ENCODE assay signal across 9 mouse cellular contexts in genomic region chr12:82932706-82933461, GRCm38 (mm10).
A peak's percentile ranks its signal among the peaks of the same experiment; 100 is the strongest.
DNase-seq lines count a peak whose midpoint lies in the region; ATAC-seq and TF ChIP-seq lines count a peak whose summit lies in the region.
"Had no signal": no experiment of that assay in that cellular context is flagged by ENCODE, and none has a peak within 500 bp of the region (broad histone marks: within the 10 kb centered on the region; RNA-seq: fewer than 3 reads in every experiment).

No protein-coding gene starts in this region.

- H3K27me3 ChIP-seq in heart, postnatal 0 days (ENCODE audit: control insufficient read depth, insufficient read depth, low read length), result no peaks in the 10 kb centered on the region

- peak; percentile 49; the same call in 1 of the 2 replicates for TF ChIP-seq EP300 in heart, postnatal 0 days (IDR thresholded peaks at IDR 0.05; ENCODE audit: low read depth)

- H3K9me3 ChIP-seq in heart, postnatal 0 days (replicated peaks; ENCODE audit: control insufficient read depth, low read length), result no peaks in the 10 kb centered on the region
- H3K9me3 ChIP-seq: limb, embryonic 15.5 days had no signal

- H3K27ac ChIP-seq in heart, postnatal 0 days (ENCODE audit: low read depth), result peak overlapping the region; percentile 88
- H3K27ac ChIP-seq: limb, embryonic 15.5 days had no signal

- peak; percentile 28 to 59 for DNase-seq in left cerebral cortex, postnatal 10 days (ENCODE audit: extremely low spot score in 1 of 2, low spot score in 2 of 2)
- DNase-seq in left cerebral cortex, adult 11 months (ENCODE audit: low spot score), result no peak
- peak; percentile 22 for DNase-seq in adrenal gland, postnatal 25 days
- DNase-seq in cerebellum, postnatal 25 days, result peak; percentile 73 to 81
- peak; percentile 76 for DNase-seq in heart, postnatal 0 days (ENCODE audit: low spot score)
- peak; percentile 75 to 85 for DNase-seq in lung, postnatal 4 days
- DNase-seq in thymus, postnatal 4 days, result no peak

- H3K4me2 ChIP-seq in heart, postnatal 0 days (ENCODE audit: low read depth, low read length), result peak overlapping the region; percentile 32
- H3K4me2 ChIP-seq: limb, embryonic 15.5 days had no signal

- no peak overlapping the region for H3K9ac ChIP-seq in heart, postnatal 0 days (replicated peaks; ENCODE audit: low read depth, low read length)
- H3K9ac ChIP-seq: limb, embryonic 15.5 days had no signal

- TF ChIP-seq CTCF in heart, postnatal 0 days (IDR thresholded peaks at IDR 0.05; ENCODE audit: low read depth), result no peak

- WGBS in heart, postnatal 0 days, result 27% methylated on average over 14 of the region's 14 CpGs

- intact Hi-C loops in left cerebral cortex, postnatal 10 days (cut with DNase I), result no loop called here

- peak; percentile 75 for ATAC-seq in heart, postnatal 0 days (ENCODE audit: insufficient read depth, low read depth)
- no peak for ATAC-seq in activated CD4-positive, CD25-positive, alpha-beta regulatory T cell, adult 4 months

- no peaks in the 10 kb centered on the region for H3K36me3 ChIP-seq in heart, postnatal 0 days (replicated peaks; ENCODE audit: control insufficient read depth, insufficient read depth, low read length)
- H3K36me3 ChIP-seq: limb, embryonic 15.5 days had no signal

- H3K4me3 ChIP-seq in heart, postnatal 0 days (ENCODE audit: low read depth, low read length), result 0 out of 2 replicates have a peak overlapping the region, but pooled peaks have one; percentile 8
- H3K4me3 ChIP-seq: limb, embryonic 15.5 days had no signal

- H3K4me1 ChIP-seq in heart, postnatal 0 days (ENCODE audit: control insufficient read depth, insufficient read depth), result peaks cover 22% of the 10 kb centered on the region

Comparison
In these comparisons a context has a peak if more than half of its experiments do, and no peak if none do; other contexts are left out.
1. DNase-seq: peak in left cerebral cortex, postnatal 10 days (2 of 2), adrenal gland, postnatal 25 days (single experiment), cerebellum, postnatal 25 days (2 of 2), heart, postnatal 0 days (single experiment) and lung, postnatal 4 days (2 of 2); none in left cerebral cortex, adult 11 months (single experiment) and thymus, postnatal 4 days (single experiment).